11 mouse cellular contexts compared by ENCODE assay signal in genomic region chr12:102327525-102327924, GRCm38 (mm10). TPM values are rescaled to one million over a fixed set of nuclear protein-coding genes. Genes with fewer than 3 reads are reported as not detected.
A peak's percentile ranks its signal among the peaks of the same experiment; 100 is the strongest.
DNase-seq lines count a peak whose midpoint lies in the region; ATAC-seq and TF ChIP-seq lines count a peak whose summit lies in the region.
"Had no signal": no experiment of that assay in that cellular context is flagged by ENCODE, and none has a peak within 500 bp of the region (broad histone marks: within the 10 kb centered on the region; RNA-seq: fewer than 3 reads in every experiment).

No protein-coding gene starts in this region.

- no peak for TF ChIP-seq CTCF in ES-Bruce4 (IDR thresholded peaks at IDR 0.05; ENCODE audit: low read depth, low read length)

- intact Hi-C loops in gastrocnemius, postnatal 14 days (cut with DNase I; ENCODE audit: low total_unique reads), result no loop called here
- intact Hi-C loops in left cerebral cortex, postnatal 4 days (cut with DNase I), result no loop called here
- intact Hi-C loops in left cerebral cortex, postnatal 10 days (cut with DNase I), result no loop called here

- TF ChIP-seq POLR2A in ES-Bruce4 (IDR thresholded peaks at IDR 0.05; ENCODE audit: insufficient read depth, low read length), result no peak

- H3K36me3 ChIP-seq in ES-Bruce4 (ENCODE audit: control insufficient read depth, insufficient read depth, low read length, poor library complexity, severe bottlenecking), result no peaks in the 10 kb centered on the region
- H3K36me3 ChIP-seq: embryonic facial prominence, embryonic 13.5 days had no signal

- no peaks in the 10 kb centered on the region for H3K27me3 ChIP-seq in ES-Bruce4 (ENCODE audit: control insufficient read depth, insufficient read depth, low read length, poor library complexity, severe bottlenecking)
- H3K27me3 ChIP-seq: embryonic facial prominence, embryonic 13.5 days; heart, embryonic 15.5 days had no signal

- no peak for TF ChIP-seq EP300 in ES-Bruce4 (IDR thresholded peaks at IDR 0.05; ENCODE audit: insufficient read depth, low read depth, low read length)

- no peaks in the 10 kb centered on the region for H3K9me3 ChIP-seq in ES-Bruce4 (replicated peaks; ENCODE audit: control insufficient read depth, insufficient read depth, low read length, poor library complexity, severe bottlenecking)
- H3K9me3 ChIP-seq: embryonic facial prominence, embryonic 13.5 days; heart, embryonic 15.5 days had no signal

- no peak for ATAC-seq in monocyte, adult 5-6 weeks (replicated peaks; ENCODE audit: insufficient number of reproducible peaks, low FRiP score, low TSS enrichment, poor library complexity, severe bottlenecking)

- DNase-seq in gastrocnemius, postnatal 14 days, result peak; percentile 29
- DNase-seq in gastrocnemius, adult 8-10 months (ENCODE audit: low spot score in 2 of 2), result no peak
- peak; percentile 32 for DNase-seq in left cerebral cortex, postnatal 4 days
- DNase-seq in left cerebral cortex, postnatal 10 days (ENCODE audit: extremely low spot score in 1 of 2, low spot score in 2 of 2), result no peak
- peak; percentile 63 to 75 for DNase-seq in kidney, postnatal 4 days
- DNase-seq in c-Kit-positive CD71-positive TER-119-positive erythroid progenitor cells, embryonic 14.5 days (ENCODE audit: low spot score), result no peak
- DNase-seq: cerebellum, adult 8-10 months had no signal

- no peaks in the 10 kb centered on the region for H3K4me1 ChIP-seq in ES-Bruce4 (ENCODE audit: control insufficient read depth, insufficient read depth, low read length)

- peak overlapping the region; percentile 57 for H3K27ac ChIP-seq in ES-Bruce4 (ENCODE audit: insufficient read depth, low read length)
- H3K27ac ChIP-seq: embryonic facial prominence, embryonic 13.5 days; heart, embryonic 15.5 days had no signal

- no peak overlapping the region for H3K4me3 ChIP-seq in ES-Bruce4 (ENCODE audit: low read depth, low read length)
- H3K4me3 ChIP-seq: embryonic facial prominence, embryonic 13.5 days; heart, embryonic 15.5 days had no signal

- H3K9ac ChIP-seq in ES-Bruce4 (ENCODE audit: low read depth, poor library complexity, severe bottlenecking), result no peak overlapping the region
- H3K9ac ChIP-seq: embryonic facial prominence, embryonic 13.5 days; heart, embryonic 15.5 days had no signal

RNA-seq across cellular contexts. Expression of gene Rin3, which starts 44.7 kb away (rescaled TPM):
- total RNA-seq in gastrocnemius, postnatal 14 days (2021), result 10 to 100 TPM; 11.0 to 13.0 TPM
- total RNA-seq in gastrocnemius, adult 8-10 months (2022), result 1 to 10 TPM; 2.2 to 5.6 (median 4.2) TPM
- 1 to 10 TPM; 4.0 to 4.5 TPM for total RNA-seq in left cerebral cortex, postnatal 4 days (2021)
- 1 to 10 TPM; 3.7 to 3.8 TPM for total RNA-seq in left cerebral cortex, postnatal 10 days (2021)
- polyA plus RNA-seq in ES-Bruce4 (2011; ENCODE audit: insufficient read depth, insufficient read length, low read depth, missing spikeins), result 8.2 and 8.7 TPM in 2 replicates
- 60.2 to 126 TPM (median 89.9 TPM) in 3 replicates for total RNA-seq in monocyte, adult 5-6 weeks (2017)

Comparison
In these comparisons a context has a peak if more than half of its experiments do, and no peak if none do; other contexts are left out.
1. DNase-seq: peak in gastrocnemius, postnatal 14 days (single experiment), left cerebral cortex, postnatal 4 days (single experiment) and kidney, postnatal 4 days (2 of 2); none in gastrocnemius, adult 8-10 months (0 of 2), left cerebral cortex, postnatal 10 days (0 of 2) and c-Kit-positive CD71-positive TER-119-positive erythroid progenitor cells, embryonic 14.5 days (single experiment).